Comparison of ENCODE assay signal across 8 mouse cellular contexts in genomic region chr9:67156590-67157259, GRCm38 (mm10).
DNase-seq lines count a peak whose midpoint lies in the region; TF ChIP-seq lines count a peak whose summit lies in the region.

No protein-coding gene starts in this region.

- H3K4me1 ChIP-seq in E14TG2a.4 (replicated peaks; ENCODE audit: low read depth, low read length), result peaks cover 31% of the 10 kb centered on the region

- peak; percentile 12 for DNase-seq in left cerebral cortex, adult 11 months (ENCODE audit: low spot score)
- DNase-seq in left cerebral cortex, postnatal 36 days (ENCODE audit: low spot score in 2 of 2), result no peak
- DNase-seq in adrenal gland, postnatal 25 days, result peak; percentile 64
- peak; percentile 64 for DNase-seq in gastrocnemius, adult 2 months
- DNase-seq in left cerebral cortex, postnatal 4 days, result peak; percentile 50
- peak; percentile 64 for DNase-seq in testis, postnatal 10 days (ENCODE audit: low spot score)
- DNase-seq in spleen, postnatal 4 days (ENCODE audit: low spot score in 2 of 2), result no peak

- peak overlapping the region; percentile 61 for H3K27ac ChIP-seq in gastrocnemius, adult 2 months

- H3K4me3 ChIP-seq in E14TG2a.4 (replicated peaks; ENCODE audit: low read length), result no peak overlapping the region
- no peak overlapping the region for H3K4me3 ChIP-seq in gastrocnemius, adult 2 months

- no peaks in the 10 kb centered on the region for H3K36me3 ChIP-seq in E14TG2a.4 (ENCODE audit: insufficient read depth, low read length)

- H3K27me3 ChIP-seq in E14TG2a.4 (ENCODE audit: insufficient read depth, low read length), result no peaks in the 10 kb centered on the region

- H3K9me3 ChIP-seq in E14TG2a.4 (ENCODE audit: low read length), result 0 out of 2 replicates have a peak, but pooled peaks cover 3% of the 10 kb centered on the region

- peak; percentile 58 for TF ChIP-seq CTCF in E14TG2a.4 (conservative IDR thresholded peaks at IDR 0.05; ENCODE audit: low read length)
- TF ChIP-seq CTCF in gastrocnemius, adult 2 months (IDR thresholded peaks at IDR 0.05), result peak; percentile 66

- intact Hi-C loops in left cerebral cortex, postnatal 36 days (cut with DNase I), result loop anchor here (2.0 kb wide), 1 partner anchor 112 kb away; no protein-coding TSS in a partner anchor
- intact Hi-C loops in gastrocnemius, adult 2 months (cut with DNase I), result loop anchor here (5.0 kb wide), 1 partner anchor 109 kb away; the partner anchor contains the start of gene Tpm1
- intact Hi-C loops in left cerebral cortex, postnatal 4 days (cut with DNase I), result loop anchor here (2.0 kb wide), 1 partner anchor 108 kb away; the partner anchor contains the start of gene Tpm1

Comparison
In these comparisons a context has a peak if more than half of its experiments do, and no peak if none do; other contexts are left out.
1. DNase-seq: peak in left cerebral cortex, adult 11 months (single experiment), adrenal gland, postnatal 25 days (single experiment), gastrocnemius, adult 2 months (single experiment), left cerebral cortex, postnatal 4 days (single experiment) and testis, postnatal 10 days (single experiment); none in left cerebral cortex, postnatal 36 days (0 of 2) and spleen, postnatal 4 days (0 of 2).